Mouse (Mus musculus) liver, adult (tissue): ENCODE data around the gene Polr2b.

Source experiments
- GATA4 ChIP-seq: IDR thresholded peaks from 2 replicates; pipeline ENCODE4 v1.6.1; 2014; ENCODE audit warnings: mild to moderate bottlenecking, low read length; ENCODE audit not compliant: insufficient replicate concordance

Polr2b gene

DNA sequence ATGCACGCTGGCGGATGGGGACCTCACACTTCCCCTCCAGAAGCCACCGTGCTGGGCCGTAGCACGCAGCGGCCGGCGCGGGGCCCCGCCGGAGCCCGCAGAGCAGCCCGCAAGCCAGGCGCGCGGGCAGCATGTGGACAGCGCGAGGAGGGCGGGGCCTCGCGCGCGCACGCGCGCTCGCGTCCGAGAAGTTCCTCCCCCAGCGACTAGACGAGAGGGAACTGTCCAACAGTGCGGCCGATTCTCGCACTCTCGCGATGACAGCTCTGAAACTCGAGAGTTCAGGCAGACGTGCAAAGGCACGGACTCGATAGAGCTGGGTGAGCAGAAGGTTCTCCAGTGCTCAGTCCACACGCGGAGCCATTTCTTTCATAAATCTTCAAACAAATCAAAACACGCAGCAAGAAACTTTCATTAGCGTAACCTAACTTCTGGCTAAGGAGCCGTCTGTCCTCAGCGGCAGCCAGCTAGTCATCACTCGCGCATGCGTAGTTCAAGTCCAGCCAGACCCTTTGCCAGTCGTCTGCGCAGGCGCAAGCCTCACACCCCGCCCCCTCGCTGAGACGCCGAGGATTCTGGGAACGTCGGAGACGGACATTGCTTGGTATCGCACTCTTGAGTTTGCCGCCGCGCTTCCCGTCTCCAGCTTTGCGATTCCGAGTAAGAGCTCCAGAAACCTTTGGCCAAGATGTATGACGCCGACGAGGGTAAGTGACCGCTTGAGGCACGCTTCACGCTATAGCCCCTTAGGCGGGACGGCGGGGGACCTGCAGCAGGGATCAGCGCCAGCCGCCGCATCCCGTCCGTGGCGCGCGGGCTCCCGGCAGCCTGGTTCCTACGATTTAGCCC is at the start of gene Polr2b, which contains the start of gene Noa1:
Gene Polr2b (plus strand): TSS at position 224 of the 849 bp plus-strand sequence.
Gene Noa1 (minus strand): TSS at position 161 of the 849 bp plus-strand sequence.
- no peak for TF ChIP-seq GATA4

DNA sequence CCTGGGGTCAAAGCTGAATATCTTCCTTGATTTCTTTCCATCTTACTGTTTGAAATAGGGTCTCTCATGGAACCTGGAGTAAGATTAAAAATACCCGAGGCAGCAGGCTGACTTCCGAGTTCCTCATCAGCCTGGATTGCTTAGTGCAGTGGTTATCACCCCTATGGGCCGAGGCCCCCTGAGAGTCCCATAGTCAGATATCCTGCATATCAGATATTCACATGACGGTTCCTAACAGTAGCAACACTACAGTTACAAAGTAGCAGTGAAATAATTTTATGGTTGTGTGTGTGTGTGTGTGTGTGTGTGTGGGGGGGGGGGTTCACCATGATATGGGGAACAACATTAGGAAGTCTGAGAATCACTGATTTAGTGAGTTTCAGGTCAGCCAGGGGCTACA is 48.8 kb upstream of the Polr2b start:
- no peak for TF ChIP-seq GATA4

DNA sequence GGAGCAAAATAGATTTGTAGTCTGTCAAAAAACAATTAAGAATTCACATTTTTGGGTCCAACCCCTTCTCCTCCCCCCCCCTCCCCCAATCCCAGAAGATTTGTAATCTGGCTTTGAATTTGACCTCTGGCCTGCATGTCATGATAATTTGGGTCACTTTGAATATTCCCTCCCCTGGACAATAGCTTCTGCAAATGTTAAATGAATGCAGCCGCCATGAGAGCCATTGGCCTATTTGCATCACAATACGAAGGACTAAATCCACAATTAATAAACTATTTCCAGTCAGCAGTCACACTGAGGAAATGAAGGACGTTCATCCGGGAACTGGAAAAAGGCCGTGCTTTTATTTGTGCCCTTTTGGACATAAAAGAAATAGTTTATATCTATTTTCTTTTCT is 47.8 kb upstream of the Polr2b start:
- TF ChIP-seq GATA4: no peak

DNA sequence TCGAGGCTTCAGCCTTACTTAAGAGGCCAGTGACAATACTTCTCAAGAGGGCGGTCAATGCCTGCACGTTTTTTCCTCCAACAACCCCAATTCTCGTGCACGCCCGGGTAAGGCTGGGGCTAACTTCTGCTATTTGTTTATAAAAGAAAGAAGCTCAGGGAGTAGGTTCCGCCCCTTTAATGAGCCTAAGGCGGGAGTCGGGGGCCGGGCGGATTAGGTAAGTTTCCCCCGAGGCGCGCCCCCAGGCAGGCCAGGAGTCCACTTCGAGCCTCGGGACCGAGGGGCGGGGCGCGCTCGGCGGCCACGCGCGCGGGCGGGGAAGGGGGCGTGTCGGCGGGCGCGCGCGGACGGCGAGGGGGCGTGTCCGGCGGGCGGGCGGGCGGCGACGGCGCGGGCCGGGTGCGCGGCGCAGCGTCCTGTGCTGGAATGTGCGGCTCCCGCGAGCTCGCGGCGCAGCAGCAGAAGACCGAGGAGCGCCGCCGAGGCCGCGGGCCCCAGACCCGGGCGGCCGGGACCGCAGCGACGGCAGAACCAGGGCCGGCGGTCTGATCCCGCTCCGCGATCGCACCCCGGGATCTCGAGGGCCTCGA is 44.8 kb upstream of the Polr2b start, which contains the start of gene Rest:
Gene Rest (plus strand): TSS at position 411 of the 590 bp plus-strand sequence.
- TF ChIP-seq GATA4: no peak

DNA sequence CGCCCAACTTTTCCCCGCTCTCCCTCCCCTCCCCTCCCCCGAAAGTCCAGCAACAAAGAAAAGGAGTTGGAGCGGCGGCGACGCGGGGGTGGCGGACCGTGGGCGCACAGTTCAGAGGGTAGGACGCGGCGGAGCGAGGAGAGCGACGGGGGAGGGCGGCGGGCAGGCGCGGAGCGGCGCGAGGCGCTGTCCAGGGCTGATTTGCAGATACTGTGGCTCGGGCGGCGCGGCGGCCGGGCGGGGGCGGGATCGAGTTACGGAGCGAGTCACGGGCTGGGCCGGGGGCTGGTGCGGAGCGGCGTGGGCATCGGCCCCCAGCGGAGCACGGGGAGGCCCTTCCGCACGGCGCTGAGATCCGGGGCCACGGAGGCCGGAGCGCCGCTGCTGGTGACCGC is 44.3 kb upstream of the Polr2b start:
- peak; percentile 59; the same call in 1 of the 2 replicates for TF ChIP-seq GATA4

DNA sequence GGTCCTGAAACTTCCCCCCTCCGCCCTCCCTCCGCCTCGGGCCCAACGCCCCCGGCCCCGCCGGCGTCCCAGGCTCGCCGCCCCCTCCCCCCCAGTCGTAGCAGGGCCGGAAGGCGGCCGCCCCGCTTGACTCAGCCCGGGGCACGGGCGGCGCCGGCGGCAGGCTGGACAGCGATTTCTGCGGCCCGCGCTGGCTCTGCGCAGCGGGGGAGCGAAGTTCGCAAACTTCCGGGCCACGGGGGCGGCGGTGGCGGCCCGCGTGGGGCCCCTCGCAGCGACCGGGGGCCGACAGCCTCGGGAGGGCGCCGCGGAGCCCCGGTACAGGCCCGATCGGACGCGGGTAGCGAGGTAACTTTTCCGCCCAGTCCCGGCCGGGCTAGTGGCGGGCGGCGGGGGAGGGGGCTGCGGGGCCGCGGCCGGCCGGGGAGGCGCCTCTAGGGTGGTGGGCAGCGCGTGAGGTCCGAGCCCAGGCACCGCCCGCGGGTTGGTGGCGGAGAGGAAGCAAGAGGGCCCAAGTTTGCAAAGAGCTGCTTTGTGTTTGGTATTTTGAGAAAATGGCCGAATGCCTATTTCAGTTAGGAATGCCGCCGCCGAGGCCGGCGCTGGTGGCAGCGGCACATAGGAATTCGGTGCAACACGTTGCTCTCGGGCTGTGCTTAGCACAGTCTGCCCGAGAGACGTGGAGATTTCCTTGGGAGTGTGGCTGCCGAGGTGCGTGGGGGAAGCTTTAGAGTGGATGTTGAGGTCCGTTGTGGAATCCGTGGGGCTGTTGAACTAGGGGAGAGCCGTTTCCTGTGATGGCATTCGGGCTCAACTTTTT is 43.7 kb upstream of the Polr2b start:
- TF ChIP-seq GATA4: no peak

DNA sequence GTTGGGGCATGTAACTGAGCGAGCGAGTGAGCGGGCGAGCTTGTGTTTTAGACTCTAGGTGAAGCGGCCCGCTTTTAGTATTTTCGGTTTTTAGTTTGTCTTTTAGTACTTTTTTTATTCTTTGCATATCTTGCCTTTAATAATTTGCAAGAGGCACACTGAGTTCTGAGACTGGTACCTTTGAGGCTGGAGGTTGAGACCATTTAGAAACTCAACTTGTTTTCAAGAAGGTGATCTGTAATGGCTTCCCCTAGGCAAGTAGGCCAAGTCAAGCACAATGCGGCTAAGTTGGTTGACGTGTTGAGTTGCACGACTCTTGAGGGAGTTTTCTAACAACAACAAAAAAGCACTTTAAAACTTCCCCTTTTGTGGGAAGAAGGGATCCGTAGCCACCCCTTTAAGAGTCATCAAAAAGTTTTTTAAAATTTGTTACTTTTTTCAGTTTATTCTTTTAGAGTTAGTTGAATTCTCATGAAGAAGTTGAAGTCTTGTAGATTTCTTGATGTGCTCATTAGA is 43.0 kb upstream of the Polr2b start:
- TF ChIP-seq GATA4: no peak

DNA sequence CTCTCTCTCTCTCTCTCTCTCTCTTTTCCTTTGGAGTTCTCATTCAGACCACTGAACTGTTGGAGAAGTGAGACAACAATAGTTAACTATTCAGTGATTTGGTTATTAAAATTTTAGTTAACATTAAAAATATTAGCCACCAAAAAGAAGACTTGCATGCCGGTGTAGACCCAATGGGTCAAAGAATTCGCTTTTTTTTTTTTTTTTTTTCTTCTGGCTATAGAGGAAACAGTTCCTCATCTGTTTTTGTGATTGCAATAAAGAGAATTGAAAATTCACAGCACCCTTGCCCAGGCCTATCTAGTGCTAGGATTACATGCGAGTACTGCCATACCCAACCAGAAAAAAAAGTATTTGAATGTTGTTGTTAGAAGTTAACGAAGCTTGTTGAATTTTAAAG is 42.5 kb upstream of the Polr2b start:
- TF ChIP-seq GATA4: no peak

DNA sequence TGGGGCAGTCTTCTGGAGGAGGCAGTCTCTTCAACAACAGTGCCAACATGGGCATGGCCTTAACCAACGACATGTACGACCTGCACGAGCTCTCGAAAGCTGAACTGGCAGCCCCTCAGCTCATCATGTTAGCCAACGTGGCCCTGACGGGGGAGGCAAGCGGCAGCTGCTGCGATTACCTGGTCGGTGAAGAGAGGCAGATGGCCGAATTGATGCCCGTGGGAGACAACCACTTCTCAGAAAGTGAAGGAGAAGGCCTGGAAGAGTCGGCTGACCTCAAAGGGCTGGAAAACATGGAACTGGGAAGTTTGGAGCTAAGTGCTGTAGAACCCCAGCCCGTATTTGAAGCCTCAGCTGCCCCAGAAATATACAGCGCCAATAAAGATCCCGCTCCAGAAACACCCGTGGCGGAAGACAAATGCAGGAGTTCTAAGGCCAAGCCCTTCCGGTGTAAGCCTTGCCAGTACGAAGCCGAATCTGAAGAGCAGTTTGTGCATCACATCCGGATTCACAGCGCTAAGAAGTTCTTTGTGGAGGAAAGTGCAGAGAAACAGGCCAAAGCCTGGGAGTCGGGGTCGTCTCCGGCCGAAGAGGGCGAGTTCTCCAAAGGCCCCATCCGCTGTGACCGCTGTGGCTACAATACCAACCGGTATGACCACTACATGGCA is 41.9 kb upstream of the Polr2b start:
- TF ChIP-seq GATA4: no peak

DNA sequence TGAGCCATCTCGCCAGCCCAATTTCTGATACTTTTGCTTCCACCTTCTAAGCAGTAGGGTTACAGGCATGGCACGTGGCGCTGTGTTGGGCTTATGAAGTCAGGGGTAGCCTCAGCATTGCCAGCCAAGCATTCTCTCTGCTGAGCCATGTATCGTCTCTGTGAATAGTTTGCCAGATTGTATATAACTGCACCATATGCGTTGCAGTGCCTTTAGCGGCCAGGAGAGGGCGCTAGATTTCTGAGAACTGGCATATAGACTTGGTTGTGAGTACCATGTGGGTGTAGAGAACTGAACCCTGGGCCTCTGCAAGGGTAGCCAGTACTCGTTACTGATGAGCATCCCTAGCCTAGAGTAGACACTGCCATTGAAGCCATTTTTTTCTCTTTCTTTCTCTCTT is 40.5 kb upstream of the Polr2b start:
- no peak for TF ChIP-seq GATA4

DNA sequence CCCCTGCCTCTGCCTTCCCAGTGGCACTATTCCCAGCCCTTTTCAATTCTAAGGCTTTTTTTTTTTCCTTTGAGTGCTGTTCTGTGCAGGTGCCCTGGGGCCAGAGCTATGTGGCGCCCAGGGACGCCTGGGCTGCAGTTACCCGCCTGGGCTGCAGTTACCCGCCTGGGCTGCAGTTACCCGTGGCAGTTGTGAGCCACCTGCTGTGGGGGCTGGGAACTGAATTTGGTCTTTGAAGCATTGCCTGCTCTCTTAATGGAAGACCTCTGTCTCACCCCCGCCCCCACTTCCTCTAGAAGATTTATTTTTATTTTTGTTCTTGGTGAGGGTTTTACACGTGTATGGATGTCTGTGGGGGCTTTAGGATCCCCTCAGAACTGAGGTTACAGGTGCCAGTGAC is 36.8 kb upstream of the Polr2b start:
- TF ChIP-seq GATA4: no peak

DNA sequence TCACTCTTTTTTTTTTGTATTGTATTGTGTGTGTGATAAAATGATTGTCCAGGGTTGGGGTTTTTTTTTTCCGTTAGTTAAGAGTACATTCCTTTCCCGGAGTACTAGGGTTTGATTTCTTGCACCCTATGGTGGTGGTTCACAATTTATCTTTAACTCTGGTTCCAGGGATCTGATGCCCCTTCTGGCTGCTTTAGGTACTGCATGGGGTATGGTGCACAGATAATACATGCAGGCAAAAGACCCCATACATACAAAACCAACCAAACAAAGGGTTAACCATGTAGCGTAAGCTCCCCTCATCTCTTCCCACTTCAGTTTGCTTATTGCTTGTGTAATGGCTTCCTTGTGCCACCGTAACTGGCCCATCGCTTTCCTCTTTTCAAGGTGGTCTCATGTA is 34.0 kb upstream of the Polr2b start:
- no peak for TF ChIP-seq GATA4

DNA sequence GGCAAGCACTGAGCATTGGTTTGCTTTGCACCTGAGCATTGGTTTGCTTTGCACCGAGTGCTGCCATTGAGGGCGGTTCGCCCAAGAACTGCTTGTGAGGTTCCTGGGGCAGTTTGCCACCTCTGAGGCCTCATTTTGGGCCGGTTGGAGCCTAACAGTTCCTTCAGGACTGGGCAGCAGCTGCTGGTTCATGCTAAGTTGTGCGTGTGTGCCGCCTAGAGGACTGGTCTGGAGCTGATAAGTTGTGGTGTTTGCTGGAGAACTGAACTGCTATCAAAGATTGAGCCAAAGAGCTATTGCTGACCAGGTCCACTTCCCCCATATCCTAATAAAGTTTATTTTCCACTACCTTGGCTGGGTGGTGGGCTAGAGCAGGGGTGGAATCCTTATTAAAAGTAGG is 32.7 kb upstream of the Polr2b start:
- TF ChIP-seq GATA4: no peak

DNA sequence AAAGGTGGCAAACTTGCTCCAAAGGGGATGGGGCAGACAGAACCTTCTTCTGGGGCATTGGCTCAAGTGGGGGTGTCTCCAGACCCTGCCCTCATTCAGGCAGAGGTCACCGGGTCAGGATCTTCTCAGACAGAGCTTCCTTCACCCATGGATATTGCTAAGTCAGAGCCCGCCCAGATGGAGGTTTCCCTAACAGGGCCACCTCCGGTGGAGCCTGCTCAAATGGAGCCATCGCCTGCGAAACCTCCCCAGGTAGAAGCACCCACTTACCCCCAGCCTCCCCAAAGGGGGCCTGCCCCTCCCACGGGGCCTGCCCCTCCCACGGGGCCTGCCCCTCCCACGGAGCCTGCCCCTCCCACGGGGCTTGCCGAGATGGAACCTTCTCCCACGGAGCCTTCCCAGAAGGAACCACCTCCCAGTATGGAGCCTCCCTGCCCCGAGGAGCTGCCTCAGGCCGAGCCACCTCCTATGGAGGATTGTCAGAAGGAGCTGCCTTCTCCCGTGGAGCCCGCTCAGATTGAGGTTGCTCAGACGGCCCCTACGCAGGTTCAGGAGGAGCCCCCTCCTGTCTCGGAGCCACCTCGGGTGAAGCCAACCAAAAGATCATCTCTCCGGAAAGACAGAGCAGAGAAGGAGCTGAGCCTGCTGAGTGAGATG is 28.3 kb upstream of the Polr2b start:
- TF ChIP-seq GATA4: no peak
